Mouse (Mus musculus) adrenal gland, postnatal 4 days (tissue): Measurements from ENCODE around the gene Adora1. TPM values are rescaled to one million over a fixed set of nuclear protein-coding genes. Genes with fewer than 3 reads are reported as not detected.
"Not testable (repeated sequence)": the region's sequence is repeated elsewhere in the genome, so short reads cannot be mapped to it uniquely, and the experiment has no call there.

Experiments used
- DNase-seq, 2 experiments: peaks; one replicate each; pipeline ENCODE4 v3.0.0; 2021 to 2022; ENCODE audit warnings: low spot score in 2 of 2, mixed read lengths in 2 of 2
- long read RNA-seq, 2 experiments: library from polyadenylated mRNA; stranded (forward); transcript quantifications; one replicate each; pipeline ENCODE4 v2.0.0; 2021
- total RNA-seq, 2 experiments: library from RNA; stranded (reverse); gene quantifications; 2 replicates each; pipeline ENCODE4 v1.2.3; 2021

Adora1 gene
- 100 to 1,000 TPM in 1 of 2 experiments, 10 to 100 TPM in 1; 88.6 to 106 TPM for total RNA-seq
- long read RNA-seq, experiment 1, full-length matches to known transcripts: 19 of 40 reads
- long read RNA-seq, experiment 1, partial matches to known transcripts: 0 of 40 reads
- long read RNA-seq, experiment 1, other reads (novel, unspliced or antisense): 21 of 40 reads
- long read RNA-seq, experiment 2, full-length matches to known transcripts: 57 of 107 reads
- long read RNA-seq, experiment 2, partial matches to known transcripts: 0 of 107 reads
- long read RNA-seq, experiment 2, other reads (novel, unspliced or antisense): 50 of 107 reads

DNA sequence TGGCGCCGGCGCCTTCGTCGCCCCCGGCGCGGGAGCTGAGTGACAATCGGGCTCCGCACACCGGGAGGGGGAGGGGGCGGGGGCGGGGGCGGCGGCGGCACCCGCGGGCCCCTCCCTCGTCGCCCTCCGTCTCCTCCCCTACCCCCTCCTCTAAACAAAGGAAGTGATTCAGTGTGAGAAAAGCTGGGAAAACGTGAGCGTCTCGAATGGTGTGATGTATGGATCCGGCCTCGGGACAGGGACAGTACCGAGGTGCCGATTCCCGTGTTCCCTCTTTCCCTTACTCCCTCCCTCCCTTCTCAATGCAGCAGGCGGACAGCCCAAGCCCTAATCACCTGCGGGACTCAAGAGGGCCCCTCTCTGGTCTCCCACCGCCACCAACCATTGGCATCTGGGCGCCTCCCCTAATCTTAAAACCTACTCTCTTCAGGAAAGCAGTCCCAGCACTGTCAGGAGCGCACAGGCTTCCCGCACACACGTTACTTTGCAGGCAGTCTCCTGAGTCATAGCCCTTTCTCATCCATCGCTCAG lies at the start of gene Adora1:
Gene Adora1 (minus strand): TSS at position 41 of the 531 bp plus-strand sequence.
- DNase-seq: no peak

DNA sequence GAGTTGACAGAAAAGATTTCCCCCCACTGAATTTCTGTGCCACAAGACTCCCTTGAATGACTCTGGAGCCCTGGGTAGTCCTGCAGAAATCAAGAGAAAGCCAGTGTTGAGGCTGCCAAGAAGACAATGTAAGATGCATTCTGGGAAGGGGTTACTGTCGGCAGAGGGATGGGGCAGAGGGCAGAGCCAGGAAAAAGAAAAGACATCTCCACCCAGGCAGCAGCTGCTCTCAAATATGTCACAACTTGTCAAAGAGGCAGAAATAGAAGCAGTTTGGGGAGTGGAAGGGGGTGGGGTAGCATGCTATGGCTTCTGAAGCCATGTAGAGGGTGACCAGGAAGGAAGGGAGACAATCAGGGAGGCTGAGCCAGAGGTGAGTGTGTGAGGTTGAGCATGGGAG lies 47.9 kb upstream of the Adora1 start:
- DNase-seq: no peak

DNA sequence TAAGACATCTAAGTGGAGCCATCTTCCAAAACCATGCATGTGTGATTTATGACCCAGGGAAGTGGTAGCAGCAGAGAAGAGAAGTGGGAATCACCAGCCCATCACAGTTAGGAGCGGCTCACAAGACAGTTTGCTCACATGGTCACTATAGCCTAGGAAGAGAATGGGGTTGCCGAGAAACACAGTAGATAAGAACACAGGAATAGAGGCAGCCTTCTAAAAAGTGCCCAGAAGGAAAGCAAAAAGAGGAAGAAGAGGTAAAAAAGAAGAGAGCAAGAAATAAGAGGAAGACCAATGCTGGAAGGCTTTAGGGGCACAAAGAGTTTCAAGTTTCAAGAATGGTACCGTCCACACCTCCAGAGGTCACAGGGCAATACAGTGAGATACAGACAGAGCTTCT lies 47.1 kb upstream of the Adora1 start:
- DNase-seq: no peak

DNA sequence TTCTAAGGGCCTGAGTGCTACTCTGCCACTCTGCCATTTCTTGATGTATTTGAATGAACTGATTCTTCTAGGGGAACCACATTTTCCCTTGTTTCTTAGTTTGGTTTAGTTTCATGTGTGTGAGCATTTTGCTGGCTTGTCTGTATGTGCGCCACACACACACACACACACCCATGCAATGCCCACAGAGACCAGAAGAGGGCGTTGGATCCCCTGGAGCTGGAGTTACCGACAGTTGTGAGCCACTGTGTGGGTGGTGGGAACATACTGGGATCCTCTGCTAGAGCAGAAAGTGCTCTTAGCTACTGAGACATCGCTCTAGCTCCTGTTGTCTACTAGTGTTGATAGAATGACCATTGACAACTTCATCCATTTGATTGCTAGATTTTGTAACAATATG lies 46.3 kb upstream of the Adora1 start:
- no peak for DNase-seq

DNA sequence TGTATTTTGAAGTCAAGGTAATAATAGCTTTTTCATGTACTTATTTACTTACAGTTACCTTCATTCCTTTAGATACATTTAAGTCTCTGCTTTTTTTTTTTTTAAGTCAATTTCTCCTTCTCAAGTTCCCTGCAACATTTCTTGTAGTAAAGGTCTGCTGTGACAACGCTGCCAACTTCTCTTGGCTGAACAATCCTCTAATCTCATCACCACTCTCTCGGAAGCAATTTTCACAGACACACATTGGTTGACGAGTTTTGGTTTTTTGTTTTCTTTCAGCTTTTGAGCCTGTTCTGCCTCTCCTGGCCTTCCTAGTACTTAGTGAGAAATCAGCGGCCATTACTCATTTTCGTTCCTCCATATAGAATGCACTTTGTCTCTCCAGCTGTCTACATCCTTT lies 44.9 kb upstream of the Adora1 start:
- no peak for DNase-seq

DNA sequence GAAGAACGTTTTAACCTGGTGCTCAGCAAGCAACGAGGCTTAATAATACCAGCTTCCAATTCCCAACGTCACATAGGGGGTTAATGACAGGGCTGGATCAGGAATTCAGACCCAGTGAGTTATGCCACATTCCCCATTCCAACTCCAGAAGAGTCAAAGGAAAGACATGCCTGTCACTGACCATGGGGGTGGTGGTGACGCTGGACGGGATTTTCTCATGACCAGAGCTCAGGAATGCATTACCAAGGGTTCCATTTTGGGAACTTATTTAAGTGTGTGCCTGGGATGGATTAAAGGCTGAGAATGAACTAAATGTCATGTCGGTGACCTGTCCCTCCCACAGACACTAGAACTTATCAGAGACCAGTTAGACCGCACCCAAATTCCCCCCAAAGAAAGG lies 41.6 kb upstream of the Adora1 start:
- DNase-seq: no peak

DNA sequence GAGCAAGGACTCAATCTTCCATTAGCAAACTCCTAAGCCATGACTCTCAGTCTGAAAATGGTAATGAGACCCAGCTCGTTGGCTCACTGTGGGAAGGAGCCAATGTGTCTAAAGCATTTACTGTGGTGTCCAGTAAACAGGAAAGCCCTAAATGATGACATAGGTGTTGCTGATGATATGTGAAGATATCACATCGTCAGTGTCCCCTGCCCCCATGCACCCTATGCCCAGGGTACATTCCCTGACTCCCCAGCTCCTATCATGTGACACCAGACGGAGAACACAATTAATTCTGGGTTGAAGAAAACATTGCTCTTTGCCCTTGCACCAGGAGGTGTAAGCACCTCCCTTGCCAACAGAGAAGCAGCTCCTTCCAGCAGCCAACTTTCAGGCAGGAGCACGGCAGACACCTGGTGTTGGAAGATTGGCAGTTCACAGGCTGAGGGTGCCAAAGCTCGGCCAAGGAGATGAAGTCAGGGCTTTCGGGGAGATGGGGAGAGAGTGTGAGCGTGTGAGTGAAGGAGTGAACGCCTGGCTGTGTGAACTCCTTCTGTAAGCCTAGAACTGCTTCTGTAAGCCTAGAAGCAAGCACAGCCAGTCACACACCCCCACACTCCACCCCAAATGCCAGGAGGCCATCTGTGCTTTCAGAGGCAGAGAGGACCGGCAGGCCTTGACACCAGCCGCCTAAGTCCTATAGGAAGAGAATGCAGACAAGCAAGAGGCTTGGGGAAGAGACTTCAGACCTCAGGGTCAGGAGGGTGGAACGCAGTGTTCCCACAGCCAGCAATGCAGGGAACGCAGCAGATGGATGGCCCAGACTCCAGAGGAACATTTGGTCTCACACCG lies 40.6 kb upstream of the Adora1 start:
- no peak for DNase-seq

DNA sequence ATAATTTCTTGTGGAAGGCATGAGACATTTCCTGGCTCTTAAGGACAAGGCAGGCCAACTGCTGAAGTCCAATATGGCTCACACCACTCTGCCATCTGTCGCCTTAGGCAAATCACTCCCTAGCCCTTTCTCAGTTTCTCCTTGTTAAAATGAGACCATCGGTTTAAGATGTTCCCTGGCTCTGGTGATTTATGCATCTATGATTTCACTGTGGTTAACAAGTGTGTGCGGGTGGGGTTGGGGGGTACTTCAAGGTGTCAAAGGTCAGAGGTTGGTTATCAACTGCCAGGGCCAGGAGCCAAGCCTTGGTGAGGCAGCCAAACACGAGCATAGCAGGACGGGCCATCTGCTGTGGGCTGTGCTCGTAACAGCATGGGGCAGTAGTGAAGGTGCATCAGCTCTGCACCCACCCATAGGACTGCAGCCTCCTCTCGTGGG lies 39.3 kb upstream of the Adora1 start:
- no peak for DNase-seq

DNA sequence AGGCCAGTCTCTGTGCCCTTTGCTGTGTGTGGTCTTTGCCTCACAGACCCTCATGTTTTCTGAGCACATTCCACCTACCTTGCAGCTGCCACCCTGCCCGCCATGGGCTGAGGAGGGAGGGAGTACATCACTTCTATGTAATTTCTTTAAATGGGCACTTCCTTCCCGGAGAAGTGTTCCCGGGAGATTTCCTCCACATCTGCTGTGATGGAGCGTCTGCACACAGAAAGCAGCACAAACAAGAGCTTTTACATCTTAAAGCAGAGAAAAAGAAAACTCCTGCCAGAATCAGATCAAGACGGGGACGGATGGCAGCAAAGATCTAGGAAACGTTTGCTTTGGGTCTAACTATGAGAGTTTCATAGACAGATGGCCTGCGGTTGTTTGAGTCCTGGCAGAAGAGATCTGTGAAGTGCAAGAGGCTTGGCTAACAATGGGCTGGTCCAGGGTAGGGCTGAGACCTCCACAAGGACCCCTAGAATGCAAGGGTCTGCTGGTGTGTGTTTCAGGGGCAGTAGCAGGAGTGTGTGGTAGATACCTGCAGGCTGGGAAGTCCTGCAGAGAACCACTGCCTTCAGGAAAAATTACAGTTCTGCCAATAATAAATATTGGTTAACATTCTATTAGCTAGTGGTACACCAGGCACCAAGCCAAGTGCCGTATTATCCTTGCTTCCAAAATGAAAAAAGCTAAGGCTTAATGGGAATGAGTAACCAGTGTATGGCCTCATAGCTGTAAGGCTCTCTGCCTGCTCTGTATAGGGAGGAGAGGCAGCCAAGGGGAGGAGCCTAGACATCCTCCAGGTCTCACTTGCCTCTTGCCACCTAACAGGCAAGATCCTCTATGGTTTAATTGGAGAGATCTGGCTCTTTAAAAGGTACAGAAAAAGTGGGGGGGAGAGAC lies 38.5 kb upstream of the Adora1 start:
- DNase-seq: no peak

- no peak for DNase-seq
Measured at GRCm38 (mm10) chr1:134272754-134273250, 37.6 kb upstream of the Adora1 start.

DNA sequence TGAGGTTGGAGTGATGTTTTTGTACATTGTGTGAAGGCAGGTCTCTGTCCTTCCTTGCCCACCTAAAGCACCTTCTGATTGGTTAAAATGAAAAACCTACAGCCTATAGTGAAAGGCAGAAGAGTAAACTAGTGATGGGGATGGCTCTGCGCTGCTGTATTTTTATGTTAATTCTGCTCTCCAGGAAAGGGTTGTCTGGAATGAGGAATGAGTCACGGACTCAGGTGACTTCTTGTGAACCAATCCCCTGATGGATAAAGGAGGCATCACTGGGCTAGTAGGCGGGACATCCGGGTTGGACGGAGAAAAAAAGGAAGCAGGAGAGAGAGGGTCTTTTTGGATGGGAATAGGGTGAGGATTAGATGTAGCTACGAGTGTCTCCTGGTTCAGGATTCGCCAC lies 34.8 kb upstream of the Adora1 start:
- no peak for DNase-seq

DNA sequence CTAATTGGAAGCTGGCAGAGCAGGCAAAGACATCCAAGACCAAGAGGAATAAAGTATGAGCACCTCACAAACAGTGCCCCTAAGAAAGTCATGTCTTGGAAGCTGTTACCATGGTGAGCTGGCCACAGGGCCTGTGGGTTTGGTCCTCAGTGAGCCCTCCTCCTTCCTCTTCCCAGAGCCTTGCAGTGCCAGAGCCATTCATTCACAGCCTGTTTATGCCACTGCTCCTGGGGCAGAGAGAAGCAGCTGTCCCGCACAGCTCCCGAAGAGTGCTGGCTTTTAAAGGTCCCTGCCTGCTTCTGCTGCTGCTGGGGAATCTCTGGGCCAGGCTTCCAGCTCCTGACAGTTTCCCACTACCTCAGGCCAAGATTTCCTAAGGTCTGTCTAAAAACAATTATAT lies 30.6 kb upstream of the Adora1 start:
- no peak for DNase-seq

DNA sequence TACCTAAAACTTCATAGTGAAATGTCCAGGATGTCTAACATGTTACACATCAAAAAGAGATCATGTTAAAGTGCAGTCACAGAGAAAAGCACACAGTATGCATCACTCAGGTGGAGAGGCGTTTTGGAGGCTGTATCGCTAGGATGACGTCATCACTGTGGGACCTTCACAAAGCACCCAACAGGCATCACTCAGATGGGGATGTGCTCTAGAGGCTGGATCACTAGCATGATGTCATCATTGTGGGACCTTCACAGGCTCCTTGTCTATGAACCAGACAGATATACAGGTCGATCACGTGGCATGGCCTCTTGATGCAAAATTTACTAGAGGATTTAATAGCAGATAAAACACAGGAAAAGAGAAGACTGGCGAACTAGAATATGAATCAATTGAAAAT lies 29.1 kb upstream of the Adora1 start:
- no peak for DNase-seq

DNA sequence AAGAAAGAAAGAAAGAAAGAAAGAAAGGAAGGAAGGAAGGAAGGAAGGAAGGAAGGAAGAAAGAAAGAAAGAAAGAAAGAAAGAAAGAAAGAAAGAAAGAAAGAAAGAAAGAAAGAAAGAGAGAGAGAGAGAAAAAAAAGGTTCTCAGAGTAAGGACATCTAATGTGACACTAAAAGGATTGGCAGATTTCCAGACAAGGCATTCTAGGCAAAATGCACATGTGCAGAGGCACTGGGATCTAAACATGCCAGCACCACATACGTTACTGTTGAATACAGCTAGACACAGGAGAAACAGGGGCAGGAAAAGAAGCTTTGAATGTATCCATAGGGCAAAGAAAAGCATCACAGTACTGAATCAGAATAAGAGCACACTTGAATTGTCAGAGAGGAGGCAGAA lies 14.4 kb upstream of the Adora1 start:
- DNase-seq: not testable (repeated sequence)

DNA sequence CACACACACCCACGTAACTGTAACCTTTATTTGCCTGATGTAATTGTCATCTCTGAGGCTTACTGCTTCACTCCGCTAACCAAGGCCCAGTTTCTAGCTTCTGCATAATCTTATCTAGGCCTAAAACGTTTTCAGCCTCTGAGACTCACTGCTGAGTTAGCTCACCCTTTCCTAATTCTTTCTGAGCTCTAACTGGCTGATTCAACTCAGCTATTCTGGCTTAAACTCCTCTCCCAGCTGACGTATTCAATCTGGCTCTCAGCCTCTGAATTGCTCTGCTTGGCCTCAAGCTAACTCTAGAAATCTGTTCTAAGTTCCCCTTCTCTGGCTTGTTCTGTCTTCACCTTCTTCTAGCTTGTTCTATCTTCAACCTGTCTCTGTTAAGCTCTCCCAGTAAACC lies 11.4 kb upstream of the Adora1 start:
- DNase-seq: no peak

- no peak for DNase-seq
Measured at GRCm38 (mm10) chr1:134245004-134245717, 9.9 kb upstream of the Adora1 start.

DNA sequence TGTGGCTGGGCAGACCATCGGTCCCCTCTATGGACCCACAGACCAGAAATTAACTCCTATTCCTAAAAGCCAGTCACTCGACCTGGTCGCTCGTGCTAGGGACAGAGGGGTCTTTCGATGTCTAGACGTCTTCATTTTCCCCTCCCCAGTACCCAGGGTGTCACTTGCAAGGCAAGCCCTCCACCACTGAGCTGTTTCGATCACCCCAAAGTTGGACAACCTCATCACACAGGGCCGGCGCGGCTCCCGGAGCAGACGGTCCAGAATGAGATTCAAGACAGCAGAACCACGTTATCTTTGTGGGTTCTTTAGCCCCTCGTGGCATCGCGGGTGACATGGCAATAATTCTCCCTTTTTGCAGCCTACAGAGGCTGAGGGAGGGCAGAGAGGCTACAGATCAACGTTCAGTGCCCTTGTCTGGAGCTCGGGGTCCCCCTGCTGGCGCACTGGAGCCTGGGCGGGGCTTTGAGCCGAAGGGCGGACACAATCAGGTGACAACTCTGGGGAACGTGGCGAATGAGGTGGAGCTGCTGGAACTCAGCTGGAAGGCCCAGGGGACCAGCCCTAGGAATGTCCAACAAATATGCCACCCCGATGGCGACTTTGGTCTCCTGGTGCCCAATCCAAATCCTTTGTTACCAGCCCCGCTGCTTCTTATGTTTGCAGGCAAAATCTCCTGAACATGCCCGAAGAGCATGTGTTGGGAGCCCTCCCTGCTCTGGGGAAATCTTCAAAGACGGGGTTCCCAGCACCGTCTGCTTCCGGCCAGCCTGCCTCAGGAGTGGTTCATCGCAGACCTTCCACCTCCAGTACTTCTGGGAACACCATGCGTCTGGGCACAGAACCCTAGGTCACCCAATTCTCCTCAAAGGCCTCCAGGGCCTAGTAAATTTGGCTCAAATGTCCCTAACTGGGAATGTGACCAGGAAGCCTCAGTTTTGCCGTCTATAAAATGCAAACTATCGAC lies 9.0 kb upstream of the Adora1 start:
- DNase-seq: peak; percentile 88 to 90

DNA sequence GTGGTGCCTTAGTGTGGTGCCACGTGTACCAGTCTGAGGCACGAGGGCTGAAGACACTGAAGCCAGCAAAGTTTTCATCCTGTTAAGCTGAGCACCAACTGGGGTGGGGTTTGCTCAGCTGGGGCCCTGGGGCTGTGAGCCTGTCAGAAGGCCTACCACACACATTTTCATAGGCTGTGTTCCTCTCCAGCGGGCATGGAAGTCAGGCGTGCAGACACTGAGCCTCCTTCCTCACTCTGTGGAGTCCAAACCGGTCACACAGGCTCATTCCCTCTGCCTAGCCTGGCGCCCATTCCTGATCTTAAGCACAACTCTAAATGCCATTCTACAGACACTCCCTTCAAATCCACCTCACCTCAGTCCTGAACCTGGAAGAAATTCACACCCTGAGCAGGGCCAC lies 8.3 kb upstream of the Adora1 start:
- no peak for DNase-seq

- no peak for DNase-seq
Measured at GRCm38 (mm10) chr1:134242286-134242685, 7.1 kb upstream of the Adora1 start.
